In genomic region chr6:113505689-113506088, GRCm38 (mm10) we compare ENCODE assay signal across 31 mouse cellular contexts.
"Had no signal": no experiment of that assay in that cellular context is flagged by ENCODE, and none has a peak within 500 bp of the region (broad histone marks: within the 10 kb centered on the region; RNA-seq: fewer than 3 reads in every experiment).

No protein-coding gene starts in this region.

- H3K4me2 ChIP-seq: heart, embryonic 11.5 days; heart, embryonic 12.5 days; heart, embryonic 13.5 days; heart, embryonic 15.5 days; hindbrain, embryonic 12.5 days; hindbrain, embryonic 13.5 days; hindbrain, embryonic 14.5 days; hindbrain, embryonic 15.5 days; intestine, embryonic 15.5 days; kidney, embryonic 15.5 days had no signal

- H3K4me3 ChIP-seq: heart, embryonic 10.5 days; heart, embryonic 12.5 days; heart, embryonic 13.5 days; heart, embryonic 15.5 days; hindbrain, embryonic 10.5 days; hindbrain, embryonic 12.5 days; hindbrain, embryonic 13.5 days; hindbrain, embryonic 15.5 days; intestine, embryonic 15.5 days; kidney, embryonic 15.5 days; layer of hippocampus, adult 2 months had no signal

- H3K27ac ChIP-seq: heart, embryonic 10.5 days; heart, embryonic 13.5 days; heart, embryonic 15.5 days; hindbrain, embryonic 10.5 days; hindbrain, embryonic 12.5 days; hindbrain, embryonic 13.5 days; hindbrain, embryonic 14.5 days; hindbrain, embryonic 15.5 days; hindbrain, postnatal 0 days; intestine, embryonic 15.5 days; kidney, embryonic 15.5 days; kidney, postnatal 0 days; layer of hippocampus, adult 2 months had no signal

- H3K27me3 ChIP-seq: hindbrain, embryonic 15.5 days had no signal

- DNase-seq: heart, postnatal 10 days; heart, postnatal 14 days; heart, postnatal 36 days; heart, postnatal 4 days; kidney, adult 11 months; kidney, adult 18-20 months; kidney, adult 2 months; kidney, adult 8-10 months; kidney, adult 9 months; kidney, postnatal 10 days; kidney, postnatal 14 days; kidney, postnatal 25 days; kidney, postnatal 36 days; kidney, postnatal 4 days; layer of hippocampus, adult 9-11 months; layer of hippocampus, postnatal 36 days had no signal

- H3K36me3 ChIP-seq: heart, embryonic 10.5 days; heart, embryonic 12.5 days; heart, embryonic 13.5 days; heart, embryonic 15.5 days; hindbrain, embryonic 10.5 days; hindbrain, embryonic 12.5 days; hindbrain, embryonic 13.5 days; hindbrain, embryonic 15.5 days; intestine, embryonic 15.5 days; kidney, embryonic 15.5 days had no signal
